Mouse (Mus musculus): ENCODE data around the gene Ncaph2. TPM values are rescaled to one million over a fixed set of nuclear protein-coding genes. Genes with fewer than 3 reads are reported as not detected.
A peak's percentile ranks its signal among the peaks of the same experiment; 100 is the strongest.

Ncaph2 gene
- polyA plus RNA-seq, 1 experiment from 2014 or later, result 177 TPM

DNA sequence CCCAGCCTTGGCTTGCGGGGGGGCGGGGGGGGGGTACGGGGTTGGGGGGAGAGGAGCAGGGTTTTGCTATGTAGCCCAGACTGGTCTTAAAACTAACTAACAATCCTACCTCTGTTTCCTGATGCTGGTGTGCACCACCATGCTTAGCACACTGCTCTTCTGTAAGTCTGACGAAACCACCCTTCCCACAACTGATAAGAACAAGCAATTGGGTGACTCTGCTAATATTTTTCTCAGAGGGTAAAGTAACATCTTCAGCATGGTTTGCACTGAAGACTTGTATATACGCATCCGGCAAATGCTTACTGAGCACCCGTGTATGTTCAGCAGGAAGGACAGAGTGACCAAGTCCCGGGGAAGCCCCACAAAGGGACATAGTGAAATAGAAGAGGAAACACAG lies 34.3 kb upstream of the Ncaph2 start:
- Histone ChIP-seq H3K27me3 (peaks cover 12% of the 10 kb centered on the region), H3K4me1 (peaks cover 8% of the 10 kb centered on the region; the same call in 1 of the 2 replicates), H3K4me2 (replicated peaks) (no peak overlapping the region), H3K27ac (no peak overlapping the region), H3K9me3 (no peaks in the 10 kb centered on the region), H3K4me3 (no peak overlapping the region), H3K9ac (no peak overlapping the region), H3K36me3 (no peaks in the 10 kb centered on the region)
- no peak for ATAC-seq (ENCODE audit: insufficient number of reproducible peaks, insufficient read depth, low FRiP score, low TSS enrichment)
- WGBS, result 77% methylated on average over 8 of the region's 8 CpGs

DNA sequence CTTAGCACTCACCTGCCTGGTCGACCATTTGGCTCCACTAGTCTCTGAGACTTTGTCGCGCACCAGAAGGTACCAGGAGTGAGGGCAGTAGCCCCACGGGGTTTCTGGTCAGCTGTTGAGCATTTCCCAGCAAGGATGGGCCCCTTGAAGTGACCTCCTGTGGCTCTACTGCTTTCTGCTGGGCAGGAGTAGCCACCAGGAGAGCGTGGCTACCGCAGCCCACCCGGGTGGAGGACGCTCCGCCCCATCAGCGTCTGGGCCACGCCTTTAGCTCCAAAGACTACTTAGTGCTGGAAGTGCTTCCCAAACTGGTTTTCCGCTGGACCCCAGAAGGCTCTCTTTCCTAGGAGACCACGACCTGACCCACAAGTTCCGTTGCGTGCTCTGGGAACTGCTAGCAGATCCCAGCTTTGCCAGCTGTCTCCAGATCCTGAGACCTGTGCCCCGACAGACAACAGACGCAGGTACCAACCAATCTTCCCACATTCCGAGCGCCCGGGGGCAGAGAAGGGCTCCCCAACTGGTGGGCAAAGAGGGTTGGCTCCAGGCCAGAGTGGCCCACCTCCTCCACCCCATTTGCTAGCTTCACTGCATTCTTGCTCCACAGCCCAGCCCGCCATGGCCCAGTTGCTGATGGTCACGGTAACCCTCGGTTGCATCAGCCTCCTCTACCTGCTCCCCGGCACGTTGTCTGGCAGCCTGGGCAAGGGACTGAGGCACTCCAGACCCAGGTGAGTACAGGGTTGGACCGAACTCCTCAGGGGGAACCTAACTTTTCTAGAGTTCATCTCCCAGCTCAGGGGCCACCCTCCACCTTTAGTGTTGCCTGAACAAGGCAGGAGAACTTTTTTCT lies 32.6 kb upstream of the Ncaph2 start, which contains the start of gene Adm2:
Gene Adm2, plus strand, starts transcription at position 51 of the 853 bp plus-strand sequence.
- H3K4me1 ChIP-seq, result peaks cover 8% of the 10 kb centered on the region; the same call in 1 of the 2 replicates
- no peaks in the 10 kb centered on the region for H3K36me3 ChIP-seq
- peaks cover 12% of the 10 kb centered on the region for H3K27me3 ChIP-seq
- peak within 1 kb of the TSS; percentile 23 for H3K4me3 ChIP-seq
- H3K4me2 ChIP-seq (replicated peaks), result peak within 1 kb of the TSS; percentile 44
- ATAC-seq (ENCODE audit: insufficient number of reproducible peaks, insufficient read depth, low FRiP score, low TSS enrichment), result no peak
- H3K9me3 ChIP-seq, result no peaks in the 10 kb centered on the region
- WGBS, result 8% methylated on average over 26 of the region's 26 CpGs
- no peak within 1 kb of the TSS for H3K9ac ChIP-seq
- H3K27ac ChIP-seq, result no peak within 1 kb of the TSS

DNA sequence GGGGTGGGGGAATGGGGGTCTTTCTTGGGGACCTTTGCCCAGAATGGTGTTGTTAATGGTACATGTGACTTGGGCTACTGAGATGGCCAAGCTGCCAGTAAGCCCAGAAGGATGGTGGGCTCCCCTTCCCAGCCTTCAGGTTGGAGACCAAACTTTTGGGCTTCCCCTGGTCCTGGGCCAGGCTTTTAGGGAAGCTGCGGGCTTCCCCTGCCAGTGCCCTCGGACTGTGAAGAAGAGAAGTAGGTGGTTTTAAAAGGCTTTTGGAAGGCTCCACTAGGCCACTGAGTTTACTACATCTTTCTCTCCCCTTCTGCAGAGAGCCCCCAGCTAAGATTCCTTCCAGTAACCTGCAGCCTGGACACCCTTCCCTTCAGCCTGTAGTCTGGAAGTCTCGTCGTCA lies 31.9 kb upstream of the Ncaph2 start:
- no peak for ATAC-seq (ENCODE audit: insufficient number of reproducible peaks, insufficient read depth, low FRiP score, low TSS enrichment)
- H3K9ac ChIP-seq, result no peak overlapping the region
- no peak overlapping the region for H3K27ac ChIP-seq
- no peak overlapping the region for H3K4me2 ChIP-seq (replicated peaks)
- H3K36me3 ChIP-seq, result no peaks in the 10 kb centered on the region
- no peaks in the 10 kb centered on the region for H3K9me3 ChIP-seq
- WGBS, result 86% methylated on average over 4 of the region's 4 CpGs
- H3K27me3 ChIP-seq, result peaks cover 12% of the 10 kb centered on the region
- H3K4me3 ChIP-seq, result no peak overlapping the region
- peaks cover 8% of the 10 kb centered on the region; the same call in 1 of the 2 replicates for H3K4me1 ChIP-seq

DNA sequence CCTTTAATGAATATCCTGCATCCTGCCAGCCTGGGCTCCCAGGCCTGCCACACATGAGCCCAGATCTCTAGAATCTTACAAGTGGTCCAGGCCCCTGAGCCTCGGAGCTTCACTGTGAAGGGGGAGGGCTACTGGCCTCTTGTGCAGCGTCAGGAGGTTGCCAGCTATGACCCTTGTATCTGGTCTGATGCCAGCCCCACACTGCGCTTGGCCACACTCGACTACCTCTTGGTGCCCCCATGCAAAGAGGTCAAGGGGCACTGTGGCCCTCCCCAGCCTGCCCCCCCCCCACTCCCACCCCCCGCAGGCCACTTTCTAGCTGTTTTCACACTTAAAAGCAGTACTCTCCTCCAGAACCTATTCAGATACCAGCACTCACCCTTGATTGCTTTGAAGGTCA lies 29.1 kb upstream of the Ncaph2 start:
- Histone ChIP-seq H3K9ac (no peak overlapping the region), H3K27me3 (peaks cover 12% of the 10 kb centered on the region), H3K4me2 (replicated peaks) (no peak overlapping the region), H3K4me1 (peaks cover 8% of the 10 kb centered on the region; the same call in 1 of the 2 replicates), H3K9me3 (no peaks in the 10 kb centered on the region), H3K27ac (no peak overlapping the region), H3K4me3 (no peak overlapping the region), H3K36me3 (no peaks in the 10 kb centered on the region)
- no peak for ATAC-seq (ENCODE audit: insufficient number of reproducible peaks, insufficient read depth, low FRiP score, low TSS enrichment)
- 67% methylated on average over 5 of the region's 5 CpGs for WGBS

DNA sequence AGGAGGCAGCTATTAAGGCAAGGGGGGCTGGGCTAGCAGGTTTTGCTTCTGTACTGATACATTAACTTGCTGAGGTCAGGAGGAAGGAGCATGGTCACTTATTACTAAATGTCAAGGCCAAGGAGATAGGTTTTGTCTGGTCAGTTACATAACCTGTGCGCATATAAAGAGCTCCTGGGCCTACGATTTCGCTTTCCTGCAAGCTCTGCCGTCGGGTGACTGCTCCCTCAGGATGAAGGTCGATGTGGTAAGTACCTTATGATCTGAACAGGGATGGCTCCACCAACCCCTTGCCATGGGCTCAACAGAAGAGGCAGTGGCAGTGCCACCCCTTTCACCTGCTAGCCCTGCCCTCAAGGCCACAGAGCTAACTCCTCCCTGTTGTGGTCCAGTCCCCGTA lies 21.2 kb upstream of the Ncaph2 start, which contains the start of gene Miox:
Gene Miox, plus strand, starts transcription at position 128 of the 400 bp plus-strand sequence.
- no peak within 1 kb of the TSS for H3K4me2 ChIP-seq (replicated peaks)
- no peaks in the 10 kb centered on the region for H3K27me3 ChIP-seq
- H3K4me3 ChIP-seq, result no peak within 1 kb of the TSS
- H3K9ac ChIP-seq, result no peak within 1 kb of the TSS
- ATAC-seq (ENCODE audit: insufficient number of reproducible peaks, insufficient read depth, low FRiP score, low TSS enrichment), result no peak
- no peaks in the 10 kb centered on the region for H3K36me3 ChIP-seq
- H3K9me3 ChIP-seq, result no peaks in the 10 kb centered on the region
- H3K27ac ChIP-seq, result no peak within 1 kb of the TSS
- H3K4me1 ChIP-seq, result no peaks in the 10 kb centered on the region
- 84% methylated on average over 7 of the region's 7 CpGs for WGBS

DNA sequence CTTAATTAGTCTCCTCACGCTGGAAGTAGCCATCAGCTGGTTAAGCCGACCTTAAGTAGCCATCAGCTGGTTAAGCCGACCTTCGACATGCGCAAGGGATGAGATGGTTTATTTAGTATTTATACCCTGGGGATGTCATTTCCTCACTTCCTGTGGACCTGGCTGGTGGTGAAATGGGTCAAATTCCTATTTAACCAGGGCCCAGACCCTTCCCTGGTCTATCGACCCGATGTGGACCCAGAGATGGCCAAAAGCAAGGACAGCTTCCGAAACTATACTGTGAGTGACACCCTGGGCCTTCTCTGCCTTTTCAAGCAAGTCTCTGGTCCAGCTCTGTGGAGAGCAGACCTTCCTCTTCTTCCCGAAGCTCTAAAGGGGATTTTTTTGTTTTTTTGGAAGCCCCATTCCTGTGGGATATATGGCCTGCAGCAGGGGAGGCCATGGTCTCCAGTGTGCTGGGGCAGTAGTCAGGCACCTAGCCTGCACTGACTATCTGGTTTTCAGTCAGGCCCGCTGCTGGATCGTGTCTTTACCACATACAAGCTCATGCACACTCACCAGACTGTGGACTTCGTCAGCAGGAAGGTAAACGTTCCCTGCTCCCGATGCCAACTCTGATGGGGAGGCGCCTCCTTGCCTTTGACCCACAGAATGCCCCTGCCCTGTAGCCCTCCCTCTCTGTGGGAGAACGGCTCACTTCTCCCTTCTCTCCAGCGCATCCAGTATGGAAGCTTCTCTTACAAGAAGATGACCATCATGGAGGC lies 20.6 kb upstream of the Ncaph2 start:
- ATAC-seq (ENCODE audit: insufficient number of reproducible peaks, insufficient read depth, low FRiP score, low TSS enrichment), result no peak
- Histone ChIP-seq H3K4me2 (replicated peaks) (no peak overlapping the region), H3K27me3 (no peaks in the 10 kb centered on the region), H3K9me3 (no peaks in the 10 kb centered on the region), H3K4me1 (no peaks in the 10 kb centered on the region), H3K27ac (no peak overlapping the region), H3K4me3 (no peak overlapping the region), H3K36me3 (no peaks in the 10 kb centered on the region), H3K9ac (no peak overlapping the region)
- 83% methylated on average over 17 of the region's 17 CpGs for WGBS

DNA sequence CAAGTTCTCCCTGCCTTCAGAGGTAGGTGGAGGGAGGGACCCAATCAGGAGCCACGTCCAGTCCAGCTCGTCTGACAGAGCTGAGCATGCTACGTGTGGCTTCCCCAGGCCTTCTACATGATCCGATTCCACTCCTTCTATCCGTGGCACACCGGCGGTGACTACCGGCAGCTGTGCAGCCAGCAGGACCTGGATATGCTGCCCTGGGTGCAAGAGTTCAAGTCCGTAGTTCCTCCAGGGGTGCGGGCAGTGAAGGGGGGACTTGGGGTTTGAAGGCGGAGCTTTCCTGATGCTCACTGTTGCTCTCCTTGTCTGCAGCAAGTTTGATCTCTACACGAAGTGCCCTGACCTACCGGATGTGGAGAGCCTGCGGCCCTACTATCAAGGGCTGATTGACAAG lies 19.1 kb upstream of the Ncaph2 start:
- H3K9me3 ChIP-seq, result no peaks in the 10 kb centered on the region
- no peak overlapping the region for H3K27ac ChIP-seq
- 85% methylated on average over 14 of the region's 14 CpGs for WGBS
- no peak overlapping the region for H3K4me3 ChIP-seq
- no peak overlapping the region for H3K9ac ChIP-seq
- H3K4me1 ChIP-seq, result no peaks in the 10 kb centered on the region
- no peak overlapping the region for H3K4me2 ChIP-seq (replicated peaks)
- H3K36me3 ChIP-seq, result no peaks in the 10 kb centered on the region
- no peak for ATAC-seq (ENCODE audit: insufficient number of reproducible peaks, insufficient read depth, low FRiP score, low TSS enrichment)
- no peaks in the 10 kb centered on the region for H3K27me3 ChIP-seq

DNA sequence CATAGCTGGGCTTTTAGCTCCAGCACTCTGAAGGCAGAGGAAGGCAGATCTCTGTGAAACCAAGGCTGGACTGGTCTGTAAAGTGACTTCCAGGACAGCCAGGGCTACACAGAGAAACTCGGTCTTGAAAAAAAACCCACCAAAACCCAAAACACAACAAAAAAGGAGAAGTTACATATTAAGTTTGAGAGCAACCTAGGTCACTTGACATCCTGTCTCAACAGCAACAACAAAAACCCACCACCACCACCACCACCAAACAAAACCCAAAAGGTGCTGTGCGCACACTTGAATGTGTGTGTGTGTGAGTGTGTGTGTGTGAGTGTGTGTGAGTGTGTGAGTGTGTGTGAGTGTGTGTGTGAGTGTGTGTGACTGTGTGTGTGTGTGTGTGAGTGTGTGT lies 15.8 kb upstream of the Ncaph2 start:
- ATAC-seq (ENCODE audit: insufficient number of reproducible peaks, insufficient read depth, low FRiP score, low TSS enrichment), result no peak
- H3K4me2 ChIP-seq (replicated peaks), result no peak overlapping the region
- no peak overlapping the region for H3K27ac ChIP-seq
- no peaks in the 10 kb centered on the region for H3K4me1 ChIP-seq
- no peaks in the 10 kb centered on the region for H3K27me3 ChIP-seq
- no peaks in the 10 kb centered on the region for H3K9me3 ChIP-seq
- 88% methylated on average over 2 of the region's 2 CpGs for WGBS
- no peak overlapping the region for H3K4me3 ChIP-seq
- no peak overlapping the region for H3K9ac ChIP-seq
- no peaks in the 10 kb centered on the region for H3K36me3 ChIP-seq

DNA sequence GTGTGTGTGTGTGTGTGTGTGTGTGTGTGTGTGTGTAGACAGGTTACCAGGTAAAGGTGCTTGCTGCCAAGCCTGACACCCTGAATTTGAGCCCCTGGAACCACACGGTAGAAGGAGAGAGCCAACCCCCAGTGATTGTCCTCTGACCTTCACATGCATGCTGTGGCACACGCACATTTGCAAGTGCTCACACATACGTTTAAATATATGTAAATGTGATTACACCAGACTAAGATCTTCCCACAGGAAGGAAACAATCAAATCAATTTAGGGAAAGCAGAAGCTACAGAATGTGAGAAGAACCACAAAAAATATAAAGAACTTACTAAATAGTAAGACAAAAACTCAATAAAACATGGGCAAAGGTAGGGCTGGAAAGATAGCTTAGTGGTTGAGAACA lies 15.4 kb upstream of the Ncaph2 start:
- Histone ChIP-seq H3K27ac (no peak overlapping the region), H3K36me3 (no peaks in the 10 kb centered on the region), H3K4me1 (no peaks in the 10 kb centered on the region), H3K9me3 (no peaks in the 10 kb centered on the region), H3K27me3 (no peaks in the 10 kb centered on the region), H3K4me3 (no peak overlapping the region), H3K4me2 (replicated peaks) (no peak overlapping the region), H3K9ac (no peak overlapping the region)
- ATAC-seq (ENCODE audit: insufficient number of reproducible peaks, insufficient read depth, low FRiP score, low TSS enrichment), result no peak
- WGBS, result 74% methylated on average over 3 of the region's 3 CpGs

DNA sequence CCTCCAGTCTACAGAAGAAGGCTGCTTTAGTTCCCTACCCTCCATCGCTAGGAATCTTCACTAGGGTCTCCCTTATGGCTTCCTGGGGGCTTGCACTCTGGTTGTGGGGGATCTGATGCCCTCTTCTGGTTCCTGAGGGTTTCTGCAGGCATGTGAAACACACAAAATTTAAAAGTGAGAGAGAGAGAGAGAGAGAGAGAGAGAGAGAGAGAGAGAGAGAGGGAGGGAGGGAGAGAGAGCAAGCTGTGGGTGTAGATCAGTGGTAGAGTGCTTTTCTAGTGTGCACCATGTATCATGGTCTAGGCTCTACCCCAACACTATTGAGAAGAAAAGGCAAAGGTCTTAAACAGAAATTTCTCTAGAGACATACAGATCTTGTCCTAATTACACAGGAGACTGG lies 13.8 kb upstream of the Ncaph2 start:
- H3K4me1 ChIP-seq, result no peaks in the 10 kb centered on the region
- ATAC-seq (ENCODE audit: insufficient number of reproducible peaks, insufficient read depth, low FRiP score, low TSS enrichment), result no peak
- H3K27ac ChIP-seq, result no peak overlapping the region
- no peaks in the 10 kb centered on the region for H3K27me3 ChIP-seq
- H3K9me3 ChIP-seq, result no peaks in the 10 kb centered on the region
- no peak overlapping the region for H3K4me2 ChIP-seq (replicated peaks)
- H3K36me3 ChIP-seq, result no peaks in the 10 kb centered on the region
- no peak overlapping the region for H3K9ac ChIP-seq
- no peak overlapping the region for H3K4me3 ChIP-seq
- 34% methylated on average over 1 of the region's 1 CpGs for WGBS

DNA sequence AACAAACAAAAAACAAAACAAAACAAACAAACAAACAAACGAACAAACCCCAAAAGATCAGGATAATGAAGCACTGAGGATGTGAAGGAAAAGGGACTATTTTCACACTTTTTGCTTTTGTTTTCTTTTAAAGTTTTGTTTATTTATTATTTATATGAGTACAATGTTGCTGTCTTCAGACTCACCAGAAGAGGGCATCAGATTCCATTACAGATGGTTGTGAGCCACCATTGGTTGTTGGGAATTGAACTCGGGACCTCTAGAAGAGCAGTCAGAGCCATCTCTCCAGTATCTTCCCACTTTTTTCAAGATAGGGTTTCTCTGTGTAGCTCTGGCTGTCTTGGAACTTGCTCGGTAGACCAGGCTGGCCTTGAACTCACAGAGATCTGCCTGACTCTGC lies 12.2 kb upstream of the Ncaph2 start:
- H3K9me3 ChIP-seq, result no peaks in the 10 kb centered on the region
- H3K4me2 ChIP-seq (replicated peaks), result no peak overlapping the region
- no peaks in the 10 kb centered on the region for H3K27me3 ChIP-seq
- no peak overlapping the region for H3K27ac ChIP-seq
- no peaks in the 10 kb centered on the region for H3K4me1 ChIP-seq
- ATAC-seq (ENCODE audit: insufficient number of reproducible peaks, insufficient read depth, low FRiP score, low TSS enrichment), result no peak
- H3K9ac ChIP-seq, result no peak overlapping the region
- WGBS, result 87% methylated on average over 3 of the region's 3 CpGs
- H3K4me3 ChIP-seq, result no peak overlapping the region
- H3K36me3 ChIP-seq, result no peaks in the 10 kb centered on the region

DNA sequence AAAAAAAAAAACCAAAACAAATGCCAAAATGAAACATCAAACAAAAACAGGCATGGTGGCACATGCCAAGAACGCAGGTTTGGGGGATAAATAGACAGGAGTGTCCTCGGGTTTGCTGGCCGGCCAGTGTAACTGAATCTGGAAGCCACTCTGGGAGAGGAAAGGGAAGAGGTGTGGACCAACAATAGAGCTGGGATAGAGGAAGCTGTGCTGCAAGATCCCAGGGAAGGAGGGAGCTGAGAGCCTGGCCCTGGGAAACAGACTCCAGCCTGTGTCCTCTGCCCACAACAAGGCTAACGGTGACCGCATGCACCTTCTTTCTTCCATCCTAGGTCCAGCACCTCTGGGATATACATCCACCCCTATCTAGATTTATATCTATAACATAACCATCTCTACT lies 5.1 kb upstream of the Ncaph2 start:
- WGBS, result 79% methylated on average over 5 of the region's 5 CpGs

More for the DNA sequence above, 5.1 kb upstream of the Ncaph2 start:
- H3K4me1 ChIP-seq, result peaks cover 14% of the 10 kb centered on the region
- no peaks in the 10 kb centered on the region for H3K27me3 ChIP-seq
- peaks cover 37% of the 10 kb centered on the region for H3K36me3 ChIP-seq
- H3K9me3 ChIP-seq, result no peaks in the 10 kb centered on the region
- no peak overlapping the region for H3K9ac ChIP-seq
- no peak for ATAC-seq (ENCODE audit: insufficient number of reproducible peaks, insufficient read depth, low FRiP score, low TSS enrichment)
- no peak overlapping the region for H3K4me3 ChIP-seq
- no peak overlapping the region for H3K27ac ChIP-seq
- H3K4me2 ChIP-seq (replicated peaks), result no peak overlapping the region

Measured in embryonic facial prominence, embryonic 12.5 days (tissue).